Mouse (Mus musculus): ENCODE data around the gene Bmpr1a. TPM values are rescaled to one million over a fixed set of nuclear protein-coding genes. Genes with fewer than 3 reads are reported as not detected.

The Bmpr1a gene
- 24.9 and 25.5 TPM in 2 replicates for polyA plus RNA-seq (2015; fragmentation: Nextera tagmentation; extraction: Ambion mirVana)

- Histone ChIP-seq H3K36me3 (ENCODE audit: poor library complexity, severe bottlenecking) (no peaks in the 10 kb centered on the region), H3K27me3 (no peaks in the 10 kb centered on the region), H3K4me1 (peaks cover 42% of the 10 kb centered on the region), H3K4me2 (peak within 1 kb of the TSS; percentile 75), H3K4me3 (peak within 1 kb of the TSS; percentile 91), H3K9me3 (replicated peaks) (no peaks in the 10 kb centered on the region), H3K27ac (peak within 1 kb of the TSS; percentile 95), H3K9ac (peak within 1 kb of the TSS; percentile 96)
- WGBS = 7% methylated on average over 15 of the region's 15 CpGs
- no peak for ATAC-seq
Measured at GRCm38 (mm10) chr14:34503325-34503647, at the start of gene Bmpr1a. Bmpr1a (minus strand) TSS chr14:34503341.

- H3K27ac ChIP-seq = no peak overlapping the region
- no peaks in the 10 kb centered on the region for H3K9me3 ChIP-seq (replicated peaks)
- ATAC-seq = no peak
- H3K4me2 ChIP-seq = no peak overlapping the region
- H3K4me1 ChIP-seq = peaks cover 8% of the 10 kb centered on the region
- no peaks in the 10 kb centered on the region for H3K36me3 ChIP-seq (ENCODE audit: poor library complexity, severe bottlenecking)
- no peaks in the 10 kb centered on the region for H3K27me3 ChIP-seq
- 94% methylated on average over 5 of the region's 5 CpGs for WGBS
- no peak overlapping the region for H3K9ac ChIP-seq
- H3K4me3 ChIP-seq = no peak overlapping the region
Measured at GRCm38 (mm10) chr14:34552226-34552625, 49.1 kb upstream of the Bmpr1a start.

DNA sequence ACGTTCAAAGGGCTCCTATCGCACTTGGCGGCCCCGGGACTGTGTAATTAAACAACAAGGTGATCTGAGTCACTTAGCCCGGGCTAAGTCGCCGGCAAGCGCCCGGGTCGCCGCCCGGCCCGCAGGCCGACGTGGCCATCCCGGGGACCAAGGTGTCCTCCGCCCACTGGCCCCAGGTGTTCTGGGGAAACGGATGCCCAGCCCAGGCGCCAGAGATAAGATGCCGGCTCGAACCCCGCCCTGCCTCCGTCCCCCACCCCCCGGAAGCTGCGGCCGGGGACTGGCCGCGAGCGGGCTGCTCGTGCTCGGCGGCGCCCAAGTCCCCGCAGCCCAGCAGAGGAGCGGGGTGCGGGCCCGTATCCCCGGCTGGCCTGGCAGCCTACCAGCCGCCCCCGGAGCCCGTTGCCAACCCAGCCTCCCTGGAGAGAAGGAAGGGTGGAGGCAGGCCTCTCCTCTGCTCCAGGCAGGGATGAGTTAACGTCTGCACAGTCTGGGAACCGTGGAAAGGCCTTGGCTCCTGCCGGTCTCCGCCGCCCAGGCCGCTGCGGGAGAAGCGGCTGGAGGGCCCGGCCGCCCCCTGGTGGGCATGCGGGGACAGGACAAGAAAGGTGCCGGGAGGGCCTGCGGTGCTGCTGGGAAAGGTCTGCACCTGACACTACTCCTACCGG, 46.0 kb upstream of the Bmpr1a start:
- Histone ChIP-seq H3K9me3 (replicated peaks) (no peaks in the 10 kb centered on the region), H3K27ac (peak overlapping the region; percentile 73), H3K4me3 (peak overlapping the region; percentile 86), H3K27me3 (0 out of 2 replicates have a peak, but pooled peaks cover 11% of the 10 kb centered on the region), H3K4me1 (peaks cover 8% of the 10 kb centered on the region), H3K9ac (peak overlapping the region; percentile 86), H3K4me2 (peak overlapping the region; percentile 83), H3K36me3 (ENCODE audit: poor library complexity, severe bottlenecking) (no peaks in the 10 kb centered on the region)
- ATAC-seq = peak; percentile 97
- under 1% methylated on average over 46 of the region's 55 CpGs for WGBS

- H3K4me3 ChIP-seq = peak overlapping the region; percentile 86
- no peaks in the 10 kb centered on the region for H3K9me3 ChIP-seq (replicated peaks)
- WGBS = under 1% methylated on average over 27 of the region's 27 CpGs
- 0 out of 2 replicates have a peak, but pooled peaks cover 11% of the 10 kb centered on the region for H3K27me3 ChIP-seq
- ATAC-seq = peak; percentile 65
- H3K27ac ChIP-seq = peak overlapping the region; percentile 73; the same call in 1 of the 2 replicates
- no peaks in the 10 kb centered on the region for H3K36me3 ChIP-seq (ENCODE audit: poor library complexity, severe bottlenecking)
- H3K4me2 ChIP-seq = peak overlapping the region; percentile 83
- peaks cover 8% of the 10 kb centered on the region for H3K4me1 ChIP-seq
- peak overlapping the region; percentile 86 for H3K9ac ChIP-seq
Measured at GRCm38 (mm10) chr14:34548391-34549001, 45.4 kb upstream of the Bmpr1a start.

- no peak for ATAC-seq
- H3K9me3 ChIP-seq (replicated peaks) = no peaks in the 10 kb centered on the region
- H3K4me1 ChIP-seq = peaks cover 8% of the 10 kb centered on the region
- no peak overlapping the region for H3K4me3 ChIP-seq
- no peaks in the 10 kb centered on the region for H3K36me3 ChIP-seq (ENCODE audit: poor library complexity, severe bottlenecking)
- H3K27ac ChIP-seq = no peak overlapping the region
- WGBS = 77% methylated on average over 2 of the region's 2 CpGs
- H3K9ac ChIP-seq = no peak overlapping the region
- 0 out of 2 replicates have a peak, but pooled peaks cover 11% of the 10 kb centered on the region for H3K27me3 ChIP-seq
- H3K4me2 ChIP-seq = no peak overlapping the region
Measured at GRCm38 (mm10) chr14:34544545-34544944, 41.4 kb upstream of the Bmpr1a start.

DNA sequence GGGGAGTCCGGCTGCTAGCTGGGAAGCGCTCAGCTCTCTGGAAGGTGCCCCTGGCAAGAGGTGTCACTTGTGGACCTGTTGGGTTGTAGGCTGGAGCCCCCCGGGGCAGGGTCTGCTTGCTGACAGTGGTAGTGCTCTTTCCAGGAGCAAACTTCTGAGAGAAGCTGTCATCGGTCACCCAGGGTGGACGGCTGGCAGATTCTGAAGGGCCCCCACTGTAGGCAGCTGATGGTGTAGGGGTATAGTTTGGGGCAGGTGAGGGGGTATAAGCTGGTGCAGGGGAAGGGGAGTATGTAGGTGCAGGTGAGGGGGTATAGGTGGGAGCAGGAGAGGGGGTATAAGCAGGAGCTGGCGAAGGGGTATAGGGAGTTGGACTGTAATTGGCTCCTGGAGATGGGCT, 40.9 kb upstream of the Bmpr1a start:
- WGBS = 80% methylated on average over 6 of the region's 6 CpGs
- Histone ChIP-seq H3K4me1 (peaks cover 8% of the 10 kb centered on the region), H3K27ac (no peak overlapping the region), H3K4me3 (no peak overlapping the region), H3K9me3 (replicated peaks) (no peaks in the 10 kb centered on the region), H3K9ac (no peak overlapping the region), H3K4me2 (no peak overlapping the region), H3K27me3 (0 out of 2 replicates have a peak, but pooled peaks cover 11% of the 10 kb centered on the region), H3K36me3 (ENCODE audit: poor library complexity, severe bottlenecking) (no peaks in the 10 kb centered on the region)
- ATAC-seq = no peak

DNA sequence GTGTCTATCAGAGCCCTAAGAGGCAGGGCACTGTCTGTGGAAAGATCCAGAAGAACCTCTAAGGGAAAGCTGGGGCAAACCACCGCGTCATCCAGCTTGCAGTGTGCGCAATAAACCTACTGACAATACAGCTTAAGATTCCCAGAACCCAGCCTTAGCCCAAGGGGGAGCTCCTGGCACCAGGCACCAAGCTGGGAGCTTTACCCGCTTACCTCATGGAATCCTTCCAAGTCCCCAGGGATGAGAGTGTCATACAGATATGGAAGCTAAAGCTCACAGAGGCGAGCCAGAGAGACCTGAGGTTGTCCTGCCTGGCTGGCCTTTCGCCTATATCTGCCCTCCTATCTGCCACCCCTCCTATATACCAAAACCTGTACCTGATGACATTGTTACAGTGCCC, 40.5 kb upstream of the Bmpr1a start:
- Histone ChIP-seq H3K27ac (no peak overlapping the region), H3K4me3 (no peak overlapping the region), H3K4me2 (no peak overlapping the region), H3K27me3 (0 out of 2 replicates have a peak, but pooled peaks cover 11% of the 10 kb centered on the region), H3K36me3 (ENCODE audit: poor library complexity, severe bottlenecking) (no peaks in the 10 kb centered on the region), H3K9ac (no peak overlapping the region), H3K4me1 (peaks cover 8% of the 10 kb centered on the region), H3K9me3 (replicated peaks) (no peaks in the 10 kb centered on the region)
- no peak for ATAC-seq
- WGBS = 69% methylated on average over 6 of the region's 6 CpGs

DNA sequence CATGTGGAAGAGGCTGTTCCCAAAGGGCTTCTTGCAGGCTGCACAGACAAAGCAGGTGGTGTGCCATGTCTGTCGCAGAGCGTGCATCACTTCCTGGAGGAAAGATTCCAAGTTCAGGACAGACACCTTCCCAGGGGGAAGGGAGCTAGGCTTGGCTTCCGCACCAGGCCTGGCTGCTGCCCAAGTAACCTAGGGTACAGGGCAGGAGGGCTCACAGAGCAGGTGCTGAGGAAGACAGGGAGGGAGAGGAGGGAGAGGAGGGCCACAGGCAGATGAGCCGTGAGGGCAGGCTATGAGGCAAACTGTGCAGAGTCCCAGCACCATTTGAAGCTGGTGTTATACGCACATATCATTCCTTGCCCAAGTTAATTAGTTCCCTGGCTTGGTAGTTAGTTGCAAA, 38.8 kb upstream of the Bmpr1a start:
- no peak overlapping the region for H3K4me2 ChIP-seq
- H3K9ac ChIP-seq = no peak overlapping the region
- H3K9me3 ChIP-seq (replicated peaks) = no peaks in the 10 kb centered on the region
- H3K4me1 ChIP-seq = no peaks in the 10 kb centered on the region
- H3K4me3 ChIP-seq = no peak overlapping the region
- H3K36me3 ChIP-seq (ENCODE audit: poor library complexity, severe bottlenecking) = no peaks in the 10 kb centered on the region
- H3K27me3 ChIP-seq = 0 out of 2 replicates have a peak, but pooled peaks cover 11% of the 10 kb centered on the region
- no peak overlapping the region for H3K27ac ChIP-seq
- 0 out of 2 replicates have a peak, but pooled peaks have one; percentile 19 for ATAC-seq
- whole genome bisulfite sequencing = 85% methylated on average over 5 of the region's 5 CpGs

DNA sequence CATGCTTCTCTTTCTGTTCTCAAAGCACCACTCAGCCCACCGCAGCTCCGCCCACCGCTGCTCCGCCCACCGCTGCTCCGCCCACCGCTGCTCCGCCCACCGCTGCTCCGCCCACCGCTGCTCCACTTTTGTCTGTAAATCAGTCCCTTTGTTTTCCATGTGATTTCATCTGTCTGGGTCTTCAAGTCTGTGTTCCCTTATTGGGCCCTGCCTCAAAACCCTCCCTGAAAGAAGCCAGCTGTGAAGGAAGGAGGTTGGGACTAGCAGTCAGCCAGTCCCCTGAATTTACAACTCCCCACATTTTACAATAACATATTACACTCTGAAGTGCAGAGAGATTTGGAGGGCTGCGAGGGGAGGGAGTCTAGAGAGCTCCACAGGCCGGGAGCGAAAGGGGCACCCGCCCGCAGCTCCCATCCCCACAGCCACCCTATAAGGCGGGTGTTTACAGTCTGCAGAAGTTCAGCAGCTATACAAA, 37.6 kb upstream of the Bmpr1a start:
- Histone ChIP-seq H3K4me3 (no peak overlapping the region), H3K27me3 (0 out of 2 replicates have a peak, but pooled peaks cover 10% of the 10 kb centered on the region), H3K9ac (no peak overlapping the region), H3K4me1 (no peaks in the 10 kb centered on the region), H3K9me3 (replicated peaks) (no peaks in the 10 kb centered on the region), H3K27ac (0 out of 2 replicates have a peak overlapping the region, but pooled peaks have one; percentile 19), H3K36me3 (ENCODE audit: poor library complexity, severe bottlenecking) (no peaks in the 10 kb centered on the region), H3K4me2 (0 out of 2 replicates have a peak overlapping the region, but pooled peaks have one; percentile 7)
- WGBS = 22% methylated on average over 17 of the region's 17 CpGs
- peak; percentile 48; the same call in 1 of the 2 replicates for ATAC-seq

DNA sequence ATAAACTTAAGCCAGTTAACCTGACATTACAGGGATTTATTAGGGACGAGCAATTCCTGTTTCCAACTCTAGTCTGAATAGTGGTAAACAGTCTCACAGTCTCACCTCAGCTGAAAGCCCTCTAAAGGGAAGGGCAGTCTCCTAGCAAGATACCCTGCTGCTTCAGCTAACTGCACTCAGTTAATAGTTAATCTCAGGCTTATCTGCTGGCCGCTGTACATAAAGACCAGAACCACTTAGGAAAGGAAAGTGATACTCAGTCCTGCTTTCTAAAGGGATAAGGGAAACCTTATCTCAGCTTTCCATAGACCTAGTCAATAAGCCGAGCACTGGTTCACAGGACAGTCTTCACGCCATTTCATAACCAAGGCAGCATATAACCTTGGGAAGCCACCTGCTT, 32.7 kb upstream of the Bmpr1a start:
- no peak overlapping the region for H3K27ac ChIP-seq
- H3K9me3 ChIP-seq (replicated peaks) = no peaks in the 10 kb centered on the region
- H3K27me3 ChIP-seq = no peaks in the 10 kb centered on the region
- H3K4me3 ChIP-seq = no peak overlapping the region
- no peak overlapping the region for H3K9ac ChIP-seq
- no peak for ATAC-seq
- no peaks in the 10 kb centered on the region for H3K4me1 ChIP-seq
- 67% methylated on average over 4 of the region's 4 CpGs for WGBS
- H3K4me2 ChIP-seq = no peak overlapping the region
- H3K36me3 ChIP-seq (ENCODE audit: poor library complexity, severe bottlenecking) = no peaks in the 10 kb centered on the region

GRCm38 (mm10) chr14:34533537-34533936, 30.4 kb upstream of the Bmpr1a start:
- no peak for ATAC-seq
- Histone ChIP-seq H3K4me2 (no peak overlapping the region), H3K9ac (no peak overlapping the region), H3K4me3 (no peak overlapping the region), H3K27me3 (no peaks in the 10 kb centered on the region), H3K36me3 (ENCODE audit: poor library complexity, severe bottlenecking) (no peaks in the 10 kb centered on the region), H3K9me3 (replicated peaks) (0 out of 2 replicates have a peak, but pooled peaks cover 8% of the 10 kb centered on the region), H3K4me1 (no peaks in the 10 kb centered on the region), H3K27ac (no peak overlapping the region)
- WGBS = 86% methylated on average over 5 of the region's 5 CpGs

DNA sequence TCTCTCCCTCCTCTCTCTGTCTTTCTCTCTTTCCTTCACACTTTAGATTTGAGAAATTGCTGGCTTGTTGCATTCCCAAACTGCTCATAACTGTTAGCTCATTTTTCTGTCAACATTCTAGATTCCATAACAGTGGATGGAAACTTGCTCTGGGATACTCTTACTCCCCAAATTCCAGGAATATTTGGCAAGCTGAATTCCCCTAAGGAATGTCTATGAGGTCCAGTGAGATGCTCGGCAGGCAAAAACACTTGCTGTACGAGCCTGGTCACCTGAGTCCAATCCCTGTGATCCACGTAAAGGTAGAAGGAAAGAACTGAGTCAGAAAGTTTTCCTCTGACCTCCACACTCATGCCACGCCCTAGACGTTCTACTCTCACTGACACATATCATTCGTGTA, 29.4 kb upstream of the Bmpr1a start:
- no peak for ATAC-seq

More for the DNA sequence above, 29.4 kb upstream of the Bmpr1a start:
- Histone ChIP-seq H3K27me3 (peaks cover 2% of the 10 kb centered on the region; the same call in 1 of the 2 replicates), H3K9me3 (replicated peaks) (0 out of 2 replicates have a peak, but pooled peaks cover 8% of the 10 kb centered on the region), H3K4me1 (no peaks in the 10 kb centered on the region), H3K4me2 (no peak overlapping the region), H3K4me3 (no peak overlapping the region), H3K36me3 (ENCODE audit: poor library complexity, severe bottlenecking) (no peaks in the 10 kb centered on the region), H3K9ac (no peak overlapping the region), H3K27ac (no peak overlapping the region)
- 83% methylated on average over 6 of the region's 6 CpGs for WGBS
